Comparison of ENCODE assay signal across 13 mouse cellular contexts in genomic region chr7:65416506-65416905, GRCm38 (mm10).
DNase-seq lines count a peak whose midpoint lies in the region; ATAC-seq and TF ChIP-seq lines count a peak whose summit lies in the region.
"Had no signal": no experiment of that assay in that cellular context is flagged by ENCODE, and none has a peak within 500 bp of the region (broad histone marks: within the 10 kb centered on the region; RNA-seq: fewer than 3 reads in every experiment).

No protein-coding gene starts in this region.

- H3K4me3 ChIP-seq in heart, embryonic 13.5 days, result no peak overlapping the region
- no peak overlapping the region for H3K4me3 ChIP-seq in kidney, postnatal 0 days (replicated peaks; ENCODE audit: low read depth, low read length)
- no peak overlapping the region for H3K4me3 ChIP-seq in lung, embryonic 16.5 days (ENCODE audit: low read length)
- H3K4me3 ChIP-seq: erythroblast, embryonic 14.5 days; limb, embryonic 13.5 days had no signal

- H3K4me2 ChIP-seq in heart, embryonic 13.5 days, result no peak overlapping the region
- no peak overlapping the region for H3K4me2 ChIP-seq in kidney, postnatal 0 days (ENCODE audit: low read length)
- no peak overlapping the region for H3K4me2 ChIP-seq in lung, embryonic 16.5 days (ENCODE audit: low read depth, low read length)

- H3K9ac ChIP-seq in heart, embryonic 13.5 days, result no peak overlapping the region
- H3K9ac ChIP-seq in kidney, postnatal 0 days (ENCODE audit: low read depth, low read length), result no peak overlapping the region
- no peak overlapping the region for H3K9ac ChIP-seq in lung, embryonic 16.5 days (ENCODE audit: low read length)
- H3K9ac ChIP-seq: limb, embryonic 13.5 days; liver, embryonic 14.5 days had no signal

- H3K27ac ChIP-seq in heart, embryonic 13.5 days (replicated peaks), result peak overlapping the region; percentile 80
- peak overlapping the region; percentile 58 for H3K27ac ChIP-seq in kidney, postnatal 0 days
- H3K27ac ChIP-seq in lung, embryonic 16.5 days (ENCODE audit: low read length), result peak overlapping the region; percentile 44
- H3K27ac ChIP-seq: liver, embryonic 14.5 days had no signal

- 72% methylated on average over 3 of the region's 3 CpGs for WGBS in heart, embryonic 13.5 days
- WGBS in kidney, postnatal 0 days, result 51% methylated on average over 3 of the region's 3 CpGs
- WGBS in lung, embryonic 16.5 days, result 85% methylated on average over 3 of the region's 3 CpGs

- no peaks in the 10 kb centered on the region for H3K9me3 ChIP-seq in heart, embryonic 13.5 days
- H3K9me3 ChIP-seq in kidney, postnatal 0 days (replicated peaks; ENCODE audit: low read length), result no peaks in the 10 kb centered on the region
- H3K9me3 ChIP-seq in lung, embryonic 16.5 days (ENCODE audit: control insufficient read depth, low read length), result no peaks in the 10 kb centered on the region
- H3K9me3 ChIP-seq: limb, embryonic 13.5 days had no signal

- no peaks in the 10 kb centered on the region for H3K27me3 ChIP-seq in heart, embryonic 13.5 days (replicated peaks)
- H3K27me3 ChIP-seq in kidney, postnatal 0 days (ENCODE audit: insufficient read depth, low read length), result no peaks in the 10 kb centered on the region
- no peaks in the 10 kb centered on the region for H3K27me3 ChIP-seq in lung, embryonic 16.5 days (ENCODE audit: control insufficient read depth, insufficient read depth, low read depth, low read length)
- H3K27me3 ChIP-seq: limb, embryonic 13.5 days had no signal

- no peaks in the 10 kb centered on the region for H3K36me3 ChIP-seq in heart, embryonic 13.5 days
- no peaks in the 10 kb centered on the region for H3K36me3 ChIP-seq in kidney, postnatal 0 days (ENCODE audit: insufficient read depth, low read length)
- H3K36me3 ChIP-seq in lung, embryonic 16.5 days (ENCODE audit: control insufficient read depth, insufficient read depth, low read length), result no peaks in the 10 kb centered on the region
- H3K36me3 ChIP-seq: limb, embryonic 13.5 days had no signal

- ATAC-seq in heart, embryonic 13.5 days (ENCODE audit: extremely low read depth, insufficient number of reproducible peaks, low FRiP score, low TSS enrichment), result no peak
- no peak for ATAC-seq in kidney, postnatal 0 days (replicated peaks; ENCODE audit: low FRiP score, low read depth)
- ATAC-seq in lung, embryonic 16.5 days (ENCODE audit: low read depth), result no peak
- ATAC-seq: forebrain, embryonic 14.5 days had no signal

- TF ChIP-seq CTCF in kidney, postnatal 0 days (IDR thresholded peaks at IDR 0.05; ENCODE audit: low read depth), result no peak

- no peak for DNase-seq in heart, postnatal 25 days (ENCODE audit: low spot score)
- DNase-seq in kidney, postnatal 0 days (ENCODE audit: low spot score), result no peak
- DNase-seq in kidney, postnatal 14 days, result no peak
- DNase-seq in lung, postnatal 4 days, result no peak
- DNase-seq in B cell, adult 2 months, result no peak
- DNase-seq: right cerebral cortex, postnatal 4 days; thymus, postnatal 14 days had no signal

- H3K4me1 ChIP-seq in heart, embryonic 13.5 days, result peaks cover 59% of the 10 kb centered on the region
- H3K4me1 ChIP-seq in kidney, postnatal 0 days (replicated peaks; ENCODE audit: insufficient read depth, low read length), result peaks cover 30% of the 10 kb centered on the region
- peaks cover 15% of the 10 kb centered on the region for H3K4me1 ChIP-seq in lung, embryonic 16.5 days (replicated peaks; ENCODE audit: control insufficient read depth, insufficient read depth, low read length)

- intact Hi-C loops in heart, postnatal 25 days (cut with DNase I), result no loop called here
